Mouse (Mus musculus): ENCODE data around the gene Kif27. TPM values are rescaled to one million over a fixed set of nuclear protein-coding genes. Genes with fewer than 3 reads are reported as not detected.

Gene Kif27
- polyA plus RNA-seq, 1 experiment from 2014 or later = 1.9 TPM

- H3K36me3 ChIP-seq (replicated peaks) = no peaks in the 10 kb centered on the region
- no peaks in the 10 kb centered on the region for H3K9me3 ChIP-seq
- H3K9ac ChIP-seq = no peak overlapping the region
- 95% methylated on average over 3 of the region's 3 CpGs for WGBS
- no peak overlapping the region for H3K4me3 ChIP-seq
- H3K4me2 ChIP-seq = no peak overlapping the region
- no peak for ATAC-seq (replicated peaks)
- no peaks in the 10 kb centered on the region; the same call in 1 of the 2 replicates for H3K4me1 ChIP-seq
- H3K27me3 ChIP-seq (replicated peaks) = no peaks in the 10 kb centered on the region
- no peak overlapping the region for H3K27ac ChIP-seq
These were observed 60.2 kb downstream of the Kif27 start for GRCm38 (mm10) chr13:58298756-58299155.

- Histone ChIP-seq H3K27ac (no peak overlapping the region), H3K27me3 (replicated peaks) (no peaks in the 10 kb centered on the region), H3K9ac (no peak overlapping the region), H3K9me3 (no peaks in the 10 kb centered on the region), H3K4me3 (no peak overlapping the region), H3K4me2 (no peak overlapping the region), H3K4me1 (no peaks in the 10 kb centered on the region; the same call in 1 of the 2 replicates), H3K36me3 (replicated peaks) (no peaks in the 10 kb centered on the region)
- ATAC-seq (replicated peaks) = no peak
- WGBS = 76% methylated on average over 3 of the region's 3 CpGs
These were observed 63.3 kb downstream of the Kif27 start for GRCm38 (mm10) chr13:58295582-58295981.

- H3K9me3 ChIP-seq = no peaks in the 10 kb centered on the region
- 21% methylated on average over 5 of the region's 5 CpGs for WGBS
- no peak overlapping the region for H3K27ac ChIP-seq
- H3K9ac ChIP-seq = no peak overlapping the region
- H3K4me2 ChIP-seq = no peak overlapping the region
- H3K36me3 ChIP-seq (replicated peaks) = no peaks in the 10 kb centered on the region
- no peaks in the 10 kb centered on the region for H3K27me3 ChIP-seq (replicated peaks)
- no peaks in the 10 kb centered on the region for H3K4me1 ChIP-seq
- no peak for ATAC-seq (replicated peaks)
- no peak overlapping the region for H3K4me3 ChIP-seq
These were observed 66.1 kb downstream of the Kif27 start for GRCm38 (mm10) chr13:58292811-58293210.

- no peak overlapping the region for H3K27ac ChIP-seq
- H3K27me3 ChIP-seq (replicated peaks) = no peaks in the 10 kb centered on the region
- H3K9ac ChIP-seq = no peak overlapping the region
- H3K4me1 ChIP-seq = no peaks in the 10 kb centered on the region
- H3K9me3 ChIP-seq = no peaks in the 10 kb centered on the region
- no peak overlapping the region for H3K4me3 ChIP-seq
- ATAC-seq (replicated peaks) = no peak
- 83% methylated on average over 1 of the region's 1 CpGs for WGBS
- no peaks in the 10 kb centered on the region for H3K36me3 ChIP-seq (replicated peaks)
- no peak overlapping the region for H3K4me2 ChIP-seq
These were observed 69.6 kb downstream of the Kif27 start for GRCm38 (mm10) chr13:58289308-58289707.

GRCm38 (mm10) chr13:58287822-58288221 is 71.1 kb downstream of the Kif27 start:
- WGBS = 14% methylated on average over 13 of the region's 13 CpGs
- Histone ChIP-seq H3K4me2 (no peak overlapping the region), H3K27ac (no peak overlapping the region), H3K9me3 (no peaks in the 10 kb centered on the region), H3K4me1 (no peaks in the 10 kb centered on the region), H3K36me3 (replicated peaks) (no peaks in the 10 kb centered on the region), H3K9ac (no peak overlapping the region), H3K4me3 (no peak overlapping the region), H3K27me3 (replicated peaks) (no peaks in the 10 kb centered on the region)
- ATAC-seq (replicated peaks) = no peak

- ATAC-seq (replicated peaks) = no peak
- Histone ChIP-seq H3K4me1 (no peaks in the 10 kb centered on the region), H3K27ac (no peak overlapping the region), H3K36me3 (replicated peaks) (no peaks in the 10 kb centered on the region), H3K9ac (no peak overlapping the region), H3K9me3 (no peaks in the 10 kb centered on the region), H3K27me3 (replicated peaks) (no peaks in the 10 kb centered on the region), H3K4me3 (no peak overlapping the region), H3K4me2 (no peak overlapping the region)
- WGBS = 53% methylated on average over 4 of the region's 4 CpGs
These were observed 75.5 kb downstream of the Kif27 start for GRCm38 (mm10) chr13:58283466-58283865.

GRCm38 (mm10) chr13:58281936-58282335 is 77.0 kb downstream of the Kif27 start:
- no peak overlapping the region for H3K4me2 ChIP-seq
- no peak overlapping the region for H3K27ac ChIP-seq
- no peaks in the 10 kb centered on the region for H3K4me1 ChIP-seq
- no peak overlapping the region for H3K9ac ChIP-seq
- H3K27me3 ChIP-seq (replicated peaks) = no peaks in the 10 kb centered on the region
- WGBS = 72% methylated on average over 4 of the region's 4 CpGs
- no peaks in the 10 kb centered on the region for H3K9me3 ChIP-seq
- H3K36me3 ChIP-seq (replicated peaks) = no peaks in the 10 kb centered on the region
- ATAC-seq (replicated peaks) = no peak
- H3K4me3 ChIP-seq = no peak overlapping the region

- Histone ChIP-seq H3K9ac (no peak overlapping the region), H3K4me1 (no peaks in the 10 kb centered on the region), H3K4me3 (no peak overlapping the region), H3K4me2 (no peak overlapping the region), H3K9me3 (no peaks in the 10 kb centered on the region), H3K36me3 (replicated peaks) (no peaks in the 10 kb centered on the region), H3K27me3 (replicated peaks) (no peaks in the 10 kb centered on the region), H3K27ac (no peak overlapping the region)
- no peak for ATAC-seq (replicated peaks)
- 91% methylated on average over 3 of the region's 3 CpGs for WGBS
These were observed 78.4 kb downstream of the Kif27 start for GRCm38 (mm10) chr13:58280528-58280927.

- Histone ChIP-seq H3K27ac (no peak overlapping the region), H3K4me2 (no peak overlapping the region), H3K4me3 (no peak overlapping the region), H3K9ac (no peak overlapping the region), H3K9me3 (no peaks in the 10 kb centered on the region), H3K4me1 (peaks cover 20% of the 10 kb centered on the region), H3K36me3 (replicated peaks) (no peaks in the 10 kb centered on the region), H3K27me3 (replicated peaks) (no peaks in the 10 kb centered on the region)
- 81% methylated on average over 10 of the region's 10 CpGs for WGBS
- no peak for ATAC-seq (replicated peaks)
These were observed 82.7 kb downstream of the Kif27 start for GRCm38 (mm10) chr13:58276256-58276655.

GRCm38 (mm10) chr13:58275599-58275998 is 83.3 kb downstream of the Kif27 start, which contains the start of gene Gkap1:
Gene Gkap1, minus strand, starts transcription at chr13:58275699.
- Histone ChIP-seq H3K36me3 (replicated peaks) (no peaks in the 10 kb centered on the region), H3K27ac (peak within 1 kb of the TSS; percentile 81), H3K4me3 (peak within 1 kb of the TSS; percentile 65), H3K9ac (peak within 1 kb of the TSS; percentile 55), H3K4me2 (peak within 1 kb of the TSS; percentile 61), H3K4me1 (peaks cover 20% of the 10 kb centered on the region), H3K27me3 (replicated peaks) (no peaks in the 10 kb centered on the region), H3K9me3 (no peaks in the 10 kb centered on the region)
- no peak for ATAC-seq (replicated peaks)
- WGBS = 76% methylated on average over 8 of the region's 8 CpGs

GRCm38 (mm10) chr13:58275076-58275475 is 83.8 kb downstream of the Kif27 start:
- H3K27me3 ChIP-seq (replicated peaks) = no peaks in the 10 kb centered on the region
- H3K27ac ChIP-seq = peak overlapping the region; percentile 81; the same call in 1 of the 2 replicates
- peak overlapping the region; percentile 61 for H3K4me2 ChIP-seq
- H3K36me3 ChIP-seq (replicated peaks) = no peaks in the 10 kb centered on the region
- ATAC-seq (replicated peaks) = no peak
- peak overlapping the region; percentile 55; the same call in 1 of the 2 replicates for H3K9ac ChIP-seq
- H3K9me3 ChIP-seq = no peaks in the 10 kb centered on the region
- H3K4me3 ChIP-seq = peak overlapping the region; percentile 65
- 15% methylated on average over 9 of the region's 9 CpGs for whole genome bisulfite sequencing
- H3K4me1 ChIP-seq = peaks cover 20% of the 10 kb centered on the region

- peak overlapping the region; percentile 81 for H3K27ac ChIP-seq
- H3K4me3 ChIP-seq = peak overlapping the region; percentile 65
- under 1% methylated on average over 84 of the region's 84 CpGs for WGBS
- H3K9ac ChIP-seq = peak overlapping the region; percentile 55
- H3K27me3 ChIP-seq (replicated peaks) = no peaks in the 10 kb centered on the region
- H3K4me2 ChIP-seq = peak overlapping the region; percentile 61
- peak; percentile 92 for ATAC-seq (replicated peaks)
- H3K36me3 ChIP-seq (replicated peaks) = no peaks in the 10 kb centered on the region
- no peaks in the 10 kb centered on the region for H3K9me3 ChIP-seq
- peaks cover 20% of the 10 kb centered on the region for H3K4me1 ChIP-seq
These were observed 84.5 kb downstream of the Kif27 start for GRCm38 (mm10) chr13:58274259-58274991.

Data from midbrain, embryonic 15.5 days (tissue).